Mouse (Mus musculus) heart, adult 10 weeks (tissue): ENCODE measurements around the gene Zfand6. TPM values are rescaled to one million over a fixed set of nuclear protein-coding genes. Genes with fewer than 3 reads are reported as not detected.

Experiments
- polyA plus RNA-seq: library from polyadenylated mRNA; stranded (reverse); fragments of 350-450 nt; fragmentation: Illumina TruSeq; extraction: RNeasy Lipid Tissue Mini Kit (QIAGEN cat#74804); gene quantifications from one replicate; pipeline ENCODE4 v1.2.3, GENCODE M21; 2014; ENCODE audit warnings: low read depth, low replicate concordance

Zfand6 gene
- 115 TPM for polyA plus RNA-seq

GRCm38 (mm10) chr7:84689251-84690100, at the start of gene Zfand6:
Gene Zfand6 (minus strand): TSS chr7:84689959.

GRCm38 (mm10) chr7:84606293-84606749, 83.4 kb downstream of the Zfand6 start, which contains the start of gene Fah:
Gene Fah (minus strand): TSS chr7:84606722.

Other genes starting within 250 kb of the Zfand6 start
- 0.13 TPM for gene Gm2115, start 161.0 kb downstream of the Zfand6 start, polyA plus RNA-seq
- 21.3 TPM for gene Fah, start 83.2 kb downstream of the Zfand6 start, polyA plus RNA-seq
- not detected for gene Olfr291, start 163.6 kb upstream of the Zfand6 start, polyA plus RNA-seq